Mouse (Mus musculus): ENCODE data around the gene Mindy1. TPM values are rescaled to one million over a fixed set of nuclear protein-coding genes. Genes with fewer than 3 reads are reported as not detected.
A peak's percentile ranks its signal among the peaks of the same experiment; 100 is the strongest.

Mindy1 gene
- polyA plus RNA-seq, 1 experiment from 2014 or later = 37.8 TPM

- no peak within 1 kb of the TSS for H3K4me2 ChIP-seq (replicated peaks)
- no peaks in the 10 kb centered on the region for H3K27me3 ChIP-seq (ENCODE audit: control insufficient read depth, insufficient read depth, low read length)
- H3K4me3 ChIP-seq (replicated peaks; ENCODE audit: low read length) = no peak within 1 kb of the TSS
- H3K36me3 ChIP-seq (replicated peaks; ENCODE audit: control insufficient read depth, insufficient read depth) = peaks cover 30% of the 10 kb centered on the region
- ATAC-seq (ENCODE audit: low FRiP score) (no peak), DNase-seq (ENCODE audit: low spot score) (no peak)
- no peak within 1 kb of the TSS for H3K9ac ChIP-seq
- no peak within 1 kb of the TSS for H3K27ac ChIP-seq
- H3K4me1 ChIP-seq (replicated peaks; ENCODE audit: control insufficient read depth, insufficient read depth, low read length) = no peaks in the 10 kb centered on the region
- WGBS = 74% methylated on average over 7 of the region's 7 CpGs
- no peaks in the 10 kb centered on the region for H3K9me3 ChIP-seq (ENCODE audit: control insufficient read depth, low read length)
These were observed 39.6 kb upstream of the Mindy1 start, which contains the start of gene Gm128 for GRCm38 (mm10) chr3:95241498-95241897. TSS of gene Gm128 (minus strand) at chr3:95241598.

- no peak overlapping the region for H3K4me2 ChIP-seq (replicated peaks)
- no peak overlapping the region for H3K4me3 ChIP-seq (replicated peaks; ENCODE audit: low read length)
- no peak overlapping the region for H3K27ac ChIP-seq
- H3K4me1 ChIP-seq (replicated peaks; ENCODE audit: control insufficient read depth, insufficient read depth, low read length) = no peaks in the 10 kb centered on the region
- DNase-seq (ENCODE audit: low spot score) (no peak), ATAC-seq (ENCODE audit: low FRiP score) (no peak)
- H3K27me3 ChIP-seq (ENCODE audit: control insufficient read depth, insufficient read depth, low read length) = no peaks in the 10 kb centered on the region
- 84% methylated on average over 2 of the region's 2 CpGs for WGBS
- no peaks in the 10 kb centered on the region for H3K9me3 ChIP-seq (ENCODE audit: control insufficient read depth, low read length)
- peaks cover 14% of the 10 kb centered on the region for H3K36me3 ChIP-seq (replicated peaks; ENCODE audit: control insufficient read depth, insufficient read depth)
- no peak overlapping the region for H3K9ac ChIP-seq
These were observed 38.1 kb upstream of the Mindy1 start for GRCm38 (mm10) chr3:95243086-95243485.

DNA sequence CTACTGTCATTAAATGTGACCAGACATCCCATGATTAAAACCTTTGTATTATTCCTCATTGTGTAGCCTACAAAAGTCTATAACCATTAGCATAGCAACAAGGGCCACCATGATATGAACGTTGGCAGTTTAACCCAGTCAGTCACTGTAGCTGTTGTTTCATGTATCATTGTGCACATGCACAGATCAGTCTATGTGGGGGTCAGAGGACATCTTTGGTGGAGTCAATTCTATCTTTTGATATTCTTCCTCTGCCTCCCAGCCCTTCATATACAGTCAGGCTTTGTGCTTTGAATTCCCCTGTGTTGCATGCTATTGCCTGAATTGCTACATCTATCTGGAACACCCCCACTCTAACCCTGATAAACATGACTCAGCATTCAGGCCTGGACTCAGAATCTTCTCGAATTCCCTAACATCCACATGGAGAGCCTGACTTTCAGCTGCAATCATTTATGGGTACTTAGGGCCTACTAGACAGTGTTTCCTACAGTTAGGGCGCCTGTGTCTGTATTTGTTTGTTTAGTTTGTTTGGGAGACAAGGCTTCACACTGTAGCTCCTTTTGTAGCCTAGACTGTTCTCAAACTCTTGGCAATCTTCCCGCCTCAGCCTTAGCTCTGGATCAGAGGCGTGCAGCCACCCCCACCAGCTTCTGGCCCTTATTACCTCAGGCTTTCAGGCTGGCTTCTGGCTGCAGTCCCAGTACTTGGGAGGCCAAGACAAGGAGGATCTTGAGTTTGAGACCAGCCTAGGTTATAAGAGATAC is 34.5 kb upstream of the Mindy1 start:
- WGBS = 87% methylated on average over 5 of the region's 5 CpGs
- H3K36me3 ChIP-seq (replicated peaks; ENCODE audit: control insufficient read depth, insufficient read depth) = peaks cover 5% of the 10 kb centered on the region; the same call in 1 of the 2 replicates
- H3K4me1 ChIP-seq (replicated peaks; ENCODE audit: control insufficient read depth, insufficient read depth, low read length) = no peaks in the 10 kb centered on the region
- H3K4me3 ChIP-seq (replicated peaks; ENCODE audit: low read length) = no peak overlapping the region
- H3K9ac ChIP-seq = no peak overlapping the region
- no peak for ATAC-seq (ENCODE audit: low FRiP score)
- no peaks in the 10 kb centered on the region for H3K9me3 ChIP-seq (ENCODE audit: control insufficient read depth, low read length)
- H3K27ac ChIP-seq = no peak overlapping the region
- DNase-seq (ENCODE audit: low spot score) = no peak
- no peak overlapping the region for H3K4me2 ChIP-seq (replicated peaks)
- no peaks in the 10 kb centered on the region for H3K27me3 ChIP-seq (ENCODE audit: control insufficient read depth, insufficient read depth, low read length)

GRCm38 (mm10) chr3:95247660-95248336 is 33.3 kb upstream of the Mindy1 start:
- no peak overlapping the region for H3K9ac ChIP-seq
- no peak overlapping the region for H3K27ac ChIP-seq
- ATAC-seq (ENCODE audit: low FRiP score) = no peak
- no peak overlapping the region for H3K4me3 ChIP-seq (replicated peaks; ENCODE audit: low read length)
- no peaks in the 10 kb centered on the region for H3K9me3 ChIP-seq (ENCODE audit: control insufficient read depth, low read length)
- H3K36me3 ChIP-seq (replicated peaks; ENCODE audit: control insufficient read depth, insufficient read depth) = peaks cover 14% of the 10 kb centered on the region
- DNase-seq (ENCODE audit: low spot score) = no peak
- no peaks in the 10 kb centered on the region for H3K27me3 ChIP-seq (ENCODE audit: control insufficient read depth, insufficient read depth, low read length)
- WGBS = 79% methylated on average over 1 of the region's 1 CpGs
- no peak overlapping the region for H3K4me2 ChIP-seq (replicated peaks)
- H3K4me1 ChIP-seq (replicated peaks; ENCODE audit: control insufficient read depth, insufficient read depth, low read length) = no peaks in the 10 kb centered on the region

- Histone ChIP-seq H3K9ac (no peak overlapping the region), H3K36me3 (replicated peaks; ENCODE audit: control insufficient read depth, insufficient read depth) (peaks cover 33% of the 10 kb centered on the region), H3K27me3 (ENCODE audit: control insufficient read depth, insufficient read depth, low read length) (no peaks in the 10 kb centered on the region), H3K4me3 (replicated peaks; ENCODE audit: low read length) (no peak overlapping the region), H3K27ac (no peak overlapping the region), H3K9me3 (ENCODE audit: control insufficient read depth, low read length) (no peaks in the 10 kb centered on the region), H3K4me2 (replicated peaks) (no peak overlapping the region), H3K4me1 (replicated peaks; ENCODE audit: control insufficient read depth, insufficient read depth, low read length) (no peaks in the 10 kb centered on the region)
- DNase-seq (ENCODE audit: low spot score) (no peak), ATAC-seq (ENCODE audit: low FRiP score) (no peak)
- WGBS = 82% methylated on average over 5 of the region's 5 CpGs
These were observed 30.8 kb upstream of the Mindy1 start for GRCm38 (mm10) chr3:95250361-95250760.

GRCm38 (mm10) chr3:95250783-95251424 is 30.2 kb upstream of the Mindy1 start, which contains the start of gene Bnipl:
TSS of gene Bnipl (minus strand) at chr3:95251193.
- Histone ChIP-seq H3K27ac (no peak within 1 kb of the TSS), H3K4me3 (replicated peaks; ENCODE audit: low read length) (no peak within 1 kb of the TSS), H3K4me1 (replicated peaks; ENCODE audit: control insufficient read depth, insufficient read depth, low read length) (no peaks in the 10 kb centered on the region), H3K36me3 (replicated peaks; ENCODE audit: control insufficient read depth, insufficient read depth) (peaks cover 39% of the 10 kb centered on the region), H3K9ac (no peak within 1 kb of the TSS), H3K27me3 (ENCODE audit: control insufficient read depth, insufficient read depth, low read length) (no peaks in the 10 kb centered on the region), H3K9me3 (ENCODE audit: control insufficient read depth, low read length) (no peaks in the 10 kb centered on the region), H3K4me2 (replicated peaks) (no peak within 1 kb of the TSS)
- WGBS = 65% methylated on average over 7 of the region's 7 CpGs
- ATAC-seq (ENCODE audit: low FRiP score) = no peak
- no peak for DNase-seq (ENCODE audit: low spot score)

DNA sequence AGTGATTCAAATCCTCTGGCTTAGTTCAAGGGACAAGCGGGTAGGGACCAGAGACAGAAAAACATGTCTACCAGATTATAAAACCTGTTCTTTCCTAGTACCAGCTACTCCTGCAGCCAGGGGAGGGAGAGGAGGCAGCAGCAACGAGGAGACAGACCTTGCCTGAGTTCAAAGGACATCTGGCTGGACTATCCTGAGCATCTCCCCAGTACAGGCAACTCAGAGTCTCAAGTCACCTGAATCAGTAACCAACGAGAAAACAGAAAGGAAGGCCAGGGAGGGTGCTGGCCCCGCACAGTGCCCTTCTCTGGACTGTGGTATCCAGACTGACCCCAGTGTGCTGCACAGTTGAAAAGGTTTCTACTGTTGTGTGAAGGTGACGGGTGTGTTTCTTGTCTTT is 24.2 kb upstream of the Mindy1 start:
- H3K9ac ChIP-seq = no peak overlapping the region
- ATAC-seq (ENCODE audit: low FRiP score) (no peak), DNase-seq (ENCODE audit: low spot score) (no peak)
- H3K4me2 ChIP-seq (replicated peaks) = no peak overlapping the region
- WGBS = 93% methylated on average over 5 of the region's 5 CpGs
- H3K4me3 ChIP-seq (replicated peaks; ENCODE audit: low read length) = no peak overlapping the region
- H3K27me3 ChIP-seq (ENCODE audit: control insufficient read depth, insufficient read depth, low read length) = no peaks in the 10 kb centered on the region
- H3K27ac ChIP-seq = no peak overlapping the region
- H3K9me3 ChIP-seq (ENCODE audit: control insufficient read depth, low read length) = no peaks in the 10 kb centered on the region
- H3K36me3 ChIP-seq (replicated peaks; ENCODE audit: control insufficient read depth, insufficient read depth) = peaks cover 93% of the 10 kb centered on the region
- no peaks in the 10 kb centered on the region for H3K4me1 ChIP-seq (replicated peaks; ENCODE audit: control insufficient read depth, insufficient read depth, low read length)

DNA sequence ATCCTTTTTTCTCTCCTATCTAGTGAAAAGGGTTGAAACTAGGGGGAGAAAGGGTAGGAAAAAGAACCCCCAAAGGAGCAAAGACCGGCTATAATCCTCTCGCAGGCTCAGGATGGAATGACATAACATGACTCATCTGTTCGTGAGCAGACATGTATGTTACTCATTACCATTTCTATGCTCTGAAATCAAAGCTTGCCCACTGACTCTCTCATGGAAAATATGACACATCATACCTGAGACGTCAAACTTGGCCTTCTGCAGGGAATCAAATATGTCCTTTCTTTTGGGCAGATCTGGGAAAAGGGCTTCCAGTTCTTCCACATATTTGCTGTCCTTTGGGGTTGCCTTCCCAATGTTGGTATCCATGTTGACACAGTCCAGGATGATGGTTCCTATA is 19.2 kb upstream of the Mindy1 start:
- Histone ChIP-seq H3K4me3 (replicated peaks; ENCODE audit: low read length) (no peak overlapping the region), H3K36me3 (replicated peaks; ENCODE audit: control insufficient read depth, insufficient read depth) (peaks cover 82% of the 10 kb centered on the region), H3K4me1 (replicated peaks; ENCODE audit: control insufficient read depth, insufficient read depth, low read length) (no peaks in the 10 kb centered on the region), H3K27ac (no peak overlapping the region), H3K9ac (no peak overlapping the region), H3K4me2 (replicated peaks) (no peak overlapping the region), H3K27me3 (ENCODE audit: control insufficient read depth, insufficient read depth, low read length) (no peaks in the 10 kb centered on the region), H3K9me3 (ENCODE audit: control insufficient read depth, low read length) (no peaks in the 10 kb centered on the region)
- ATAC-seq (ENCODE audit: low FRiP score) (no peak), DNase-seq (ENCODE audit: low spot score) (no peak)
- 93% methylated on average over 4 of the region's 4 CpGs for WGBS

DNA sequence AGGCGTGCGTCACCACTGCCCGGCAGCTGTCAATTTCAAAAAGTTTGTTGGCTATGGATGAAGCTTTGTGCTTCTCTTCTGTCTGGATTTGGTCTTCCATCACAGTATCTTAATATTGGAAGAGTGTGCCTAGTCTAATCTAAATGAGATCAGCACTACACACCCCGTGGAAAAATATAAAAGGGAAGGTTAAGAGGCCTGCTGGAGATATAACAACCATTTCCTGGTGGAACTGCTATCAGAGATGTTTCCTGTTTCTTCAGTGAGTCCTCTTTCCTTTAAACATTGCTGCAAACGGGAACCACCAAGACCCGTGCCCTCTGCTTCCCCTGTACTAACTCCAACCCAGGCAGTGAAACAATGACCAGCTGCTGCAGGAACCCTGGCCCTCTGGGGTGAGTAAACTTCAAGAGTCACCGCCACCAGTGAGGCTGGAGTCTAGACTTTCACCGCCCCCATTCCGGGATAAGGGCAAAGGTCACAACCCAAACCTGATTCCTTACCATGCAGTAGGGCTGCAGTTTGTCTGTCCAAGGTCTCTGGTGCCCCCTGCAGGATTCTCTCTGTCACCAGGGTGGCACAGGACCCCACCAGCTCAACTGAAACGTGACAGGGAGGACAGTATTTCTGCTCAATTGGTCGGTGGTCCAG is 17.9 kb upstream of the Mindy1 start:
- ATAC-seq (ENCODE audit: low FRiP score) (no peak), DNase-seq (ENCODE audit: low spot score) (peak; percentile 34)
- Histone ChIP-seq H3K4me2 (replicated peaks) (no peak overlapping the region), H3K4me1 (replicated peaks; ENCODE audit: control insufficient read depth, insufficient read depth, low read length) (no peaks in the 10 kb centered on the region), H3K27ac (no peak overlapping the region), H3K27me3 (ENCODE audit: control insufficient read depth, insufficient read depth, low read length) (no peaks in the 10 kb centered on the region), H3K36me3 (replicated peaks; ENCODE audit: control insufficient read depth, insufficient read depth) (peaks cover 82% of the 10 kb centered on the region), H3K9me3 (ENCODE audit: control insufficient read depth, low read length) (no peaks in the 10 kb centered on the region), H3K9ac (no peak overlapping the region), H3K4me3 (replicated peaks; ENCODE audit: low read length) (no peak overlapping the region)
- 51% methylated on average over 11 of the region's 11 CpGs for WGBS
